Mouse (Mus musculus): Measurements from ENCODE around the gene Rhbdl2. TPM values are rescaled to one million over a fixed set of nuclear protein-coding genes. Genes with fewer than 3 reads are reported as not detected.

Rhbdl2 gene
- 0.54 TPM for polyA plus RNA-seq (2014; fragmentation: Illumina TruSeq; extraction: RNeasy Lipid Tissue Mini Kit (QIAGEN cat#74804); ENCODE audit: insufficient read depth, low read depth, low replicate concordance)

DNA sequence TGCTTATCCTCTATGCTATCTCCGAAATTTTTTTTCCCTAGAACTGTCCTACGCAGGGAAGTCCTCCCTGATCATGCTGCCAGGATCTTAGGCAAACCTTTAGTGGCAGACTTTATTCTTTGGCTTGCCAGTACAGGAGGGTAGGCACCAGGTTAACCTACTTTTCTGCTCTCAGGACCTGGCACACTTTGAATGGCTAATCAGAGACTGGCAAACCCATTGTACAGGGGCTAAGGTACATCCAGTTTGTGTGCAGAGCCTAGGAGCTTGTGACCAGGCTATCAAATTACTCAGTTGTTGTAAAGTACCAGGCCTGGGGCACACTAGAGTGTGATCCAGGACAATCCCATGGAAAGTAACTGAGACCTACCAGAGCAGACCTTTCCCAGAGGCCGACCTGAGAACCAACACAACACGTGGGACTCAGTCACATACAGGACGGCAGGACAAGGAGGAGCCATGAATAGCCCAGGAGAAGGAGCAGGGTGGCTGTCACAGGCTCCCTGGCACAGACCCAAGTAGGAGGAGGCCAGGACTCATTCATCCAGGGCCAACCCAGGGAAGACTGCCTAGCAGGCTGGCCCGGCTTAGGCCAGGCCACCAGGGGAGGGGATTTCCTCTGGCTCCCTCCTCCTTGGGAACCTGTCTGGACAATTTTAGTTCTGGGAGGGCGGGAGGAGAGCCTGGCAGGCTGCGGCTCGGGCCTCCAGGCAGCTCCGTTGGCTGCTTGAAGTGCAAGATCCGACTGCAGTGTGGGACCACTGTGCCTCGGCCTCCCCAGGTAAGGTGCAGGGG, at the start of gene Rhbdl2:
Gene Rhbdl2, plus strand, starts transcription at position 684 of the 795 bp plus-strand sequence.

DNA sequence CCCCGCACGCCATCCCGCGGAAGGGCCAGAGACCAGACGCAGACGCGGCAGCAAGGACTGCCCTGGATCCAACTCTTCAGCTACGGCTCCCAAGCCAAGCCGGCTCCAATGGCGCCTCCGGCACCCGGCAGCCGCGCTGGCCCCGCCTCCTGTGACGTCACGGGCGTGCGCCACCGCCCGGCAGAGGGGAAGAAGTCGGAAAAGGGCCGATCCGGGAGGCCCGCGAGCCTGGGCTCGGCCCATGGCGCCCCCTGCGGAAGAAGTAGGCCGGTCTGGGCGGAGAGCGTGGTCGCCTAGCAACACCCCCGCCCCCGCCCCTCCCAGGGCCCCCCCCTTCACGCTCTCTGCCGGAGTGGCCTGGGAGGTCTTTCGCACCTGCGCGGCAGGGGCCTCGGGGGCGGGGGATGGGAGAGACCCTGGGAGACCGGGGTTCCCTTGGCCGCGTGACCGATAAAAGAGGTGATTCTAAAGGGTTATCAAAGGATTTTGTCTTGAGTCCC, 37.5 kb upstream of the Rhbdl2 start, which contains the start of gene Akirin1:
Gene Akirin1, minus strand, starts transcription at position 194 of the 500 bp plus-strand sequence.

GRCm38 (mm10) chr4:123859379-123859778, 71.7 kb downstream of the Rhbdl2 start, which contains the start of gene 4933427I04Rik:
TSS of gene 4933427I04Rik (plus strand) at chr4:123859679.

Other genes starting within 250 kb of the Rhbdl2 start
- gene Macf1, start 103.5 kb upstream of the Rhbdl2 start, polyA plus RNA-seq (2014; fragmentation: Illumina TruSeq; extraction: RNeasy Lipid Tissue Mini Kit (QIAGEN cat#74804); ENCODE audit: insufficient read depth, low read depth, low replicate concordance): 166 TPM
- gene Ndufs5, start 69.7 kb upstream of the Rhbdl2 start, polyA plus RNA-seq (2014; fragmentation: Illumina TruSeq; extraction: RNeasy Lipid Tissue Mini Kit (QIAGEN cat#74804); ENCODE audit: insufficient read depth, low read depth, low replicate concordance): 218 TPM
- 31.6 TPM for gene Akirin1, start 37.5 kb upstream of the Rhbdl2 start, polyA plus RNA-seq (2014; fragmentation: Illumina TruSeq; extraction: RNeasy Lipid Tissue Mini Kit (QIAGEN cat#74804); ENCODE audit: insufficient read depth, low read depth, low replicate concordance)
- gene 4933427I04Rik, start 71.8 kb downstream of the Rhbdl2 start, polyA plus RNA-seq (2014; fragmentation: Illumina TruSeq; extraction: RNeasy Lipid Tissue Mini Kit (QIAGEN cat#74804); ENCODE audit: insufficient read depth, low read depth, low replicate concordance): not detected
- gene Mycbp, start 117.0 kb downstream of the Rhbdl2 start, polyA plus RNA-seq (2014; fragmentation: Illumina TruSeq; extraction: RNeasy Lipid Tissue Mini Kit (QIAGEN cat#74804); ENCODE audit: insufficient read depth, low read depth, low replicate concordance): 36.7 TPM
- 40.9 TPM for gene Rragc, start 129.6 kb downstream of the Rhbdl2 start, polyA plus RNA-seq (2014; fragmentation: Illumina TruSeq; extraction: RNeasy Lipid Tissue Mini Kit (QIAGEN cat#74804); ENCODE audit: insufficient read depth, low read depth, low replicate concordance)
- not detected for gene 4930535I16Rik, start 130.1 kb downstream of the Rhbdl2 start, polyA plus RNA-seq (2014; fragmentation: Illumina TruSeq; extraction: RNeasy Lipid Tissue Mini Kit (QIAGEN cat#74804); ENCODE audit: insufficient read depth, low read depth, low replicate concordance)

Data from lung, adult 10 weeks (tissue).